Mouse (Mus musculus) right cerebral cortex, postnatal 25 days (tissue): ENCODE measurements at regions not wholly inside any gene's neighbourhood (a gene's known extent, or its start where the extent isn't known, plus 50 kb on each side); places are given as distances from the start of the nearest gene placed in this dataset.
"Not testable (repeated sequence)": the region's sequence is repeated elsewhere in the genome, so short reads cannot be mapped to it uniquely, and the experiment has no call there.

Source experiments
- DNase-seq: peaks from one replicate; pipeline ENCODE4 v3.0.0; 2022

GRCm38 (mm10) chr3:8310379-8311128, 1299.3 kb downstream of the Zfp704 start:
- DNase-seq, result no peak

GRCm38 (mm10) chr3:8307296-8307695, 1302.6 kb downstream of the Zfp704 start:
- DNase-seq, result no peak

- DNase-seq, result no peak
Measured at GRCm38 (mm10) chr3:8304784-8305183, 1305.1 kb downstream of the Zfp704 start.

GRCm38 (mm10) chr3:8293036-8293435, 1316.8 kb downstream of the Zfp704 start:
- DNase-seq, result peak; percentile 7

GRCm38 (mm10) chr3:8289558-8289957, 1320.3 kb downstream of the Zfp704 start:
- no peak for DNase-seq

- no peak for DNase-seq
Measured at GRCm38 (mm10) chr3:8288437-8288836, 1321.4 kb downstream of the Zfp704 start.

- no peak for DNase-seq
Measured at GRCm38 (mm10) chr3:8284655-8285428, 1325.0 kb downstream of the Zfp704 start.

GRCm38 (mm10) chr3:8282411-8282810, 1327.5 kb downstream of the Zfp704 start:
- DNase-seq, result no peak

GRCm38 (mm10) chr3:8276661-8277060, 1333.2 kb downstream of the Zfp704 start:
- DNase-seq, result no peak

- DNase-seq, result no peak
Measured at GRCm38 (mm10) chr3:8270935-8271298, 1339.0 kb downstream of the Zfp704 start.

- DNase-seq, result no peak
Measured at GRCm38 (mm10) chr3:8270009-8270934, 1339.6 kb downstream of the Zfp704 start.

- no peak for DNase-seq
Measured at GRCm38 (mm10) chr3:8265783-8266182, 1344.1 kb downstream of the Zfp704 start.

GRCm38 (mm10) chr3:8264366-8265033, 1345.4 kb downstream of the Zfp704 start:
- DNase-seq, result no peak

GRCm38 (mm10) chr3:8257293-8257692, 1352.6 kb downstream of the Zfp704 start:
- no peak for DNase-seq

- DNase-seq, result no peak
Measured at GRCm38 (mm10) chr3:8252311-8252710, 1357.6 kb downstream of the Zfp704 start.

- no peak for DNase-seq
Measured at GRCm38 (mm10) chr3:8248911-8249310, 1361.0 kb downstream of the Zfp704 start.

GRCm38 (mm10) chr3:8245822-8246221, 1364.1 kb downstream of the Zfp704 start:
- peak; percentile 43 for DNase-seq

GRCm38 (mm10) chr3:8245195-8245789, 1364.6 kb downstream of the Zfp704 start:
- DNase-seq, result peak; percentile 5

- not testable (repeated sequence) for DNase-seq
Measured at GRCm38 (mm10) chr3:8244526-8245194, 1365.2 kb downstream of the Zfp704 start.

- DNase-seq, result no peak
Measured at GRCm38 (mm10) chr3:8206623-8207404, 1403.1 kb downstream of the Zfp704 start.

- DNase-seq, result no peak
Measured at GRCm38 (mm10) chr3:8163030-8163429, 1446.9 kb downstream of the Zfp704 start.
